Mouse (Mus musculus) subcutaneous adipose tissue, adult 2 months (tissue): ENCODE results near the gene Samd11. TPM values are rescaled to one million over a fixed set of nuclear protein-coding genes. Genes with fewer than 3 reads are reported as not detected.

Experiments
- polyA plus RNA-seq: library from polyadenylated mRNA; depleted of rRNA; stranded (reverse); fragments of >200 nt; gene quantifications from 2 replicates; pipeline ENCODE4 v1.2.3, GENCODE M21; 2012; ENCODE audit warnings: low replicate concordance; rRNA removed

Samd11 gene
- 0.10 and 1.1 TPM in 2 replicates for polyA plus RNA-seq

GRCm38 (mm10) chr4:156255078-156255839 lies at the start of gene Samd11:
Gene Samd11 (minus strand): TSS chr4:156255657.

GRCm38 (mm10) chr4:156235808-156236533 lies 19.5 kb downstream of the Samd11 start, which contains the start of gene Noc2l:
Gene Noc2l (plus strand): TSS chr4:156236010.

GRCm38 (mm10) chr4:156234701-156235213 lies 20.7 kb downstream of the Samd11 start, which contains the start of gene Plekhn1:
Gene Plekhn1 (minus strand): TSS chr4:156234857.

DNA sequence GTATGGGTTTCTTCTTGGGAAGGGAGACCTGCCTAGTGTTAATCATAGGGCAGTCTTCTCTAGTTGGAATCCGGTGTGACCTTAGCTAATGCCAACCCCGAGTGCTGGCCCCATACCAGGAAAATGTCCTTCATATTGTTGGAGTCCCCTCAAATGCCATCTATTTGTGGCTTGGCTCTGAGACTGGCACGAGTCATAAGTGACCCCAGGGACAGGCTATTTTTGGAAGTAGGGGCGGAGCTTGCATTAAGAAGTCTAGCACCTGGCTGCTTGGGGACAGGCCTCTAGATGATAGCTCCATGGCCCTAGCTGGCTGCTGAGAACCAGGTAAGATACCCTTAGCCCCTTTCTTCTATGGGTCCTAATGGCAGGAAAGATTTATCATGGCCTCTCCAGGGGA lies 39.8 kb downstream of the Samd11 start, which contains the start of gene Perm1:
Gene Perm1 (plus strand): TSS at position 220 of the 400 bp plus-strand sequence.

DNA sequence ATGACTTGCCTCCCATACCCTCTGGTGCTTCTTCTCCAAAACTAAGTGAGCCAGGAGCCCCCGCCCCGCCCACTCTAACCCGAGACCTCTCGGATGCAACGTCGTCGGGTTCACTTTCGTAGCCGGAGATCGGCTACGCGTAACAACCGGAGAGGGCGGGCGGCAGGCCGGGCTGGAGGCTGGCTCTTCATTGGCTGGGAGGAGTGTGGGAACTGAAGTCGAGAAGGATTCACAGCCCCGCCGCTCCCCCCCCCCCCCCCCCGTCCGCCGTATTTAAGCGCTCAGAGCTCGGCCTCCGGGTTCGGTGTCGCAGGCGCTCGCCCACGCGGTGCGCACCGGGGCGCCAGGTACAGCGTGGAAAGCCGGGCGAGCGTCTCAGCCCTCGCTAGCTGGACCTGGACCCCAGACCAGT lies 52.5 kb downstream of the Samd11 start, which contains the start of gene AW011738:
Gene AW011738 (plus strand): TSS at position 304 of the 412 bp plus-strand sequence.

GRCm38 (mm10) chr4:156200623-156201475 lies 54.6 kb downstream of the Samd11 start, which contains the start of gene Isg15:
Gene Isg15 (minus strand): TSS chr4:156200818.

GRCm38 (mm10) chr4:156197131-156197828 lies 58.2 kb downstream of the Samd11 start, which contains the start of gene Agrn:
Gene Agrn (minus strand): TSS chr4:156197488.

Other genes with a start within 250 kb of the Samd11 start
- 3.2 and 4.5 TPM in 2 replicates for gene Tnfrsf4, start 241.8 kb downstream of the Samd11 start, polyA plus RNA-seq
- gene Tnfrsf18, start 229.5 kb downstream of the Samd11 start, polyA plus RNA-seq: 1.6 and 3.9 TPM in 2 replicates
- gene Ttll10, start 196.2 kb downstream of the Samd11 start, polyA plus RNA-seq: 2.1 TPM in 1 of 2 replicates, not detected in the other
- gene 9430015G10Rik, start 145.7 kb downstream of the Samd11 start, polyA plus RNA-seq: 12.2 and 43.4 TPM in 2 replicates
- gene Rnf223, start 125.1 kb downstream of the Samd11 start, polyA plus RNA-seq: 0.20 and 0.82 TPM in 2 replicates
- 54.1 and 128 TPM in 2 replicates for gene Agrn, start 58.2 kb downstream of the Samd11 start, polyA plus RNA-seq
- 17.6 and 37.0 TPM in 2 replicates for gene Isg15, start 54.8 kb downstream of the Samd11 start, polyA plus RNA-seq
- 2.6 and 3.8 TPM in 2 replicates for gene AW011738, start 52.4 kb downstream of the Samd11 start, polyA plus RNA-seq
- gene Perm1, start 39.8 kb downstream of the Samd11 start, polyA plus RNA-seq: 0.49 and 0.69 TPM in 2 replicates
- gene Plekhn1, start 20.8 kb downstream of the Samd11 start, polyA plus RNA-seq: 45.1 and 80.1 TPM in 2 replicates
- gene Noc2l, start 19.6 kb downstream of the Samd11 start, polyA plus RNA-seq: 52.7 and 112 TPM in 2 replicates
- gene Vmn2r-ps159, start 75.4 kb upstream of the Samd11 start, polyA plus RNA-seq: not detected in 2 replicates